Mouse (Mus musculus) intestine, postnatal 0 days (tissue): ENCODE data around the gene Pcbp2. TPM values are rescaled to one million over a fixed set of nuclear protein-coding genes. Genes with fewer than 3 reads are reported as not detected.
A peak's percentile ranks its signal among the peaks of the same experiment; 100 is the strongest.

Experiments
- ATAC-seq: fragments of 200-750 bp; cut with Nextera tagmentation; 2 replicates; pipeline ENCODE4 v1.8.0; 2017; ENCODE audit warnings: mild to moderate bottlenecking, moderate TSS enrichment, moderate library complexity
- H3K27ac ChIP-seq: fragments of 300-500 bp; sonication (generic); 2 replicates; pipeline ENCODE4 v1.5.1; 2014; ENCODE audit warnings: mild to moderate bottlenecking, low read depth, low read length, moderate library complexity
- H3K27me3 ChIP-seq: fragments of 300-500 bp; sonication (generic); replicated peaks from 2 replicates; pipeline ENCODE4 v1.6.1; 2014; ENCODE audit warnings: low read length, mixed read lengths; ENCODE audit not compliant: control insufficient read depth, insufficient read depth
- H3K36me3 ChIP-seq: fragments of 300-500 bp; sonication (generic); 2 replicates; pipeline ENCODE4 v1.6.1; 2014; ENCODE audit warnings: mild to moderate bottlenecking, moderate library complexity; ENCODE audit not compliant: control insufficient read depth, insufficient read depth
- H3K4me1 ChIP-seq: fragments of 300-500 bp; sonication (generic); replicated peaks from 2 replicates; pipeline ENCODE4 v1.6.1; 2014; ENCODE audit warnings: antibody characterized with exemption, low read length, mixed read lengths; ENCODE audit not compliant: control insufficient read depth, insufficient read depth
- H3K4me2 ChIP-seq: fragments of 300-500 bp; sonication (generic); replicated peaks from 2 replicates; pipeline ENCODE4 v1.6.1; 2014; ENCODE audit warnings: low read depth, mild to moderate bottlenecking, moderate library complexity
- H3K4me3 ChIP-seq: fragments of 300-500 bp; sonication (generic); 2 replicates; pipeline ENCODE4 v1.5.1; 2014; ENCODE audit warnings: low read depth, low read length
- H3K9ac ChIP-seq: fragments of 300-500 bp; sonication (generic); 2 replicates; pipeline ENCODE4 v1.6.1; 2014; ENCODE audit warnings: mild to moderate bottlenecking, low read depth, low read length
- H3K9me3 ChIP-seq: fragments of 300-500 bp; sonication (generic); 2 replicates; pipeline ENCODE4 v1.6.1; 2016; ENCODE audit warnings: mixed run types; ENCODE audit not compliant: control insufficient read depth
- CTCF ChIP-seq: sonication (generic); IDR thresholded peaks from 2 replicates; pipeline ENCODE4 v1.5.1; 2016; ENCODE audit warnings: low read depth, mild to moderate bottlenecking, control low read depth, antibody characterized with exemption, moderate library complexity
- WGBS: fragments of 180-500 bp; shearing (Covaris S2); extraction: QIAGEN DNeasy Blood & Tissue Kit; methylation state at CpG from one replicate; pipeline ENCODE4 v1.1.7; 2014; 5-methylcytosine and 5-hydroxymethylcytosine counted together
- polyA plus RNA-seq: library from polyadenylated mRNA; unstranded; fragments of >200 nt; fragmentation: Nextera tagmentation; extraction: Ambion mirVana; gene quantifications from 2 replicates; pipeline ENCODE4 v1.2.1, GENCODE M21; 2015

Pcbp2 gene
- polyA plus RNA-seq, 1 experiment from 2014 or later = 109 TPM

DNA sequence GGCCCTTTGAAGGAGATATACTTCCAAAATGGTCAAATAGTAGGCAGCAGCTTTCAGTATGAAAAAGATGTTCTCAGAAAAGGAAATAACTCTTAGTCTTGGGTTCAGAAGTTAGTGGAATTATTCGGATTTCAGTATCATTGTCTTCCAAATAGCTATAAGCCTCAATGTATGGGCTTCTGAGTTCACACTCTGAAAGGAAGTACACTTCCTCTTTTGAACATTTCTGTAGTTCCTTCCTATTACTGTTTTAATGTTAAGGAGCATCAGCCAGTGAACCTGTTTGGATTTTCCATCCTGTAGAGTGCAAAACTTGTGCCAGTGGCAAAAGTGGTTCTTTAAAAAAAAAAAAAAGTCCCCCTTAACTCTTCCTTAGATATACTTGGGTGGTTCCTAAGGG lies 38.3 kb upstream of the Pcbp2 start:
- no peaks in the 10 kb centered on the region for H3K9me3 ChIP-seq
- H3K4me3 ChIP-seq = no peak overlapping the region
- no peak for TF ChIP-seq CTCF
- WGBS = 84% methylated on average over 1 of the region's 1 CpGs
- H3K27me3 ChIP-seq = no peaks in the 10 kb centered on the region
- no peaks in the 10 kb centered on the region for H3K4me1 ChIP-seq
- H3K36me3 ChIP-seq = peaks cover 55% of the 10 kb centered on the region
- no peak for ATAC-seq
- H3K4me2 ChIP-seq = no peak overlapping the region
- H3K9ac ChIP-seq = no peak overlapping the region
- no peak overlapping the region for H3K27ac ChIP-seq

DNA sequence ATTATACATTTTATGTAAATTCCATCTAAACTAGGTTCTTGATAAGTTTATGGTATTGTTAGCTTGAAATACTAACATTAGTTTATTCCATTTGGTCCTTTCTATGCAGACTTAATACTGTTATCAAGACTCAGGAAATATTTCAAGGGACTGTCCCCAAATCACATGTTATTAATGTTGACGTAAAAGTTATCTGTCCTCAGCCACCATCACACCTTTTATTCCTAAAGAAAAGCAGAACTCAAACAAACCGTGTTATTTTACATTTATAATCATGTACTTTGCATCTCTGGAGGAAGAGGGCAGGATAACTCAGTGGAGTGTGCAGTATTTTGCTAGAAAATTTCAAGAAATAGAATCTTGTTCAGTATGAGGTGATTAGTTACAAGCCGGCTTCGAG lies 37.2 kb upstream of the Pcbp2 start:
- ATAC-seq = no peak
- Histone ChIP-seq H3K4me1 (no peaks in the 10 kb centered on the region), H3K27ac (no peak overlapping the region), H3K9me3 (no peaks in the 10 kb centered on the region), H3K36me3 (peaks cover 48% of the 10 kb centered on the region), H3K27me3 (no peaks in the 10 kb centered on the region), H3K9ac (no peak overlapping the region), H3K4me2 (no peak overlapping the region), H3K4me3 (no peak overlapping the region)
- 94% methylated on average over 4 of the region's 4 CpGs for WGBS
- no peak for TF ChIP-seq CTCF

DNA sequence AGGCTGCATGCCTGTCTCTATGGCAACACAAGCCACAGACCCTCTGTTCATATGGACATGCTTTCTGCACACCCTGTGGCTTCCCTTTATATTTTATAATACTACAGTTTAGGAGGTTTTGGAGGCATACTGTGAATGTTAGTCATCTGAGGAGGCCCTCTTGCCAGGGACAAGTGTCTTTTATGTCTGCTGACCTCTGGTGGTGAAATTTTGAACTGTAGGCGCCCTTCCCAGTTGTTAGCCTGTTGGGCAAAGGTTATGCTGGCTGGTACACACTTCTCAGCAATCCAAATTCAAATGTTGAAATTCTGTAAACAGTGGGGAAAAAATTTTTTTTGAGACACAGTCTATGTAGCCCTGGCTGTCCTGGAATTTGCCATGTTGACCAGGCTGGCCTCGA lies 27.8 kb upstream of the Pcbp2 start:
- Histone ChIP-seq H3K27me3 (no peaks in the 10 kb centered on the region), H3K4me2 (no peak overlapping the region), H3K9me3 (no peaks in the 10 kb centered on the region), H3K27ac (no peak overlapping the region; the same call in 1 of the 2 replicates), H3K4me3 (no peak overlapping the region), H3K36me3 (no peaks in the 10 kb centered on the region), H3K9ac (no peak overlapping the region), H3K4me1 (no peaks in the 10 kb centered on the region)
- no peak for ATAC-seq
- peak; percentile 85 for TF ChIP-seq CTCF
- 47% methylated on average over 2 of the region's 2 CpGs for WGBS

DNA sequence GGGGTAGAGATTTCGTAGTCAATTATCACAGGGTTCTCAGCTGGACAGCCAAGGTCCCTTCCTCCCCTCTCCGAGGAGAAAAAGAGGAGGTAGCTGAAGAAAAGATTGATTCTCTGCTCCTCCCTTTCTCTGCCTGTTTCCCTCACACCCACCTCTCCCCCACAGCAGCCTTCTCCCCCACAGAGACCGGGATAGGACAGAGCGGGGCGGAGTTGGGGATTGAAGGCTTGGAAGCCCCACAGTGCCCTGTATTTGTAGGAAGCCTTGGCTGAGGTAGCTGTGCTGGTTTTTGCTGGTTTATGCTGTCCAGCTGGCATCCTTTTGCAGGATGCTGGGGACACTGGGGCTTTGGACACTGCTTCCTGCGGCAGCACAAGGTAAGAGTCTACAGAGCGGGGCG lies 25.2 kb upstream of the Pcbp2 start, which contains the start of gene Amhr2:
Gene Amhr2 (plus strand): TSS at position 222 of the 400 bp plus-strand sequence.
- Histone ChIP-seq H3K27ac (no peak within 1 kb of the TSS), H3K4me3 (no peak within 1 kb of the TSS), H3K4me2 (no peak within 1 kb of the TSS), H3K9me3 (no peaks in the 10 kb centered on the region), H3K36me3 (no peaks in the 10 kb centered on the region), H3K4me1 (no peaks in the 10 kb centered on the region), H3K9ac (no peak within 1 kb of the TSS; the same call in 1 of the 2 replicates), H3K27me3 (no peaks in the 10 kb centered on the region)
- no peak for ATAC-seq
- no peak for TF ChIP-seq CTCF
- WGBS = 69% methylated on average over 8 of the region's 8 CpGs

DNA sequence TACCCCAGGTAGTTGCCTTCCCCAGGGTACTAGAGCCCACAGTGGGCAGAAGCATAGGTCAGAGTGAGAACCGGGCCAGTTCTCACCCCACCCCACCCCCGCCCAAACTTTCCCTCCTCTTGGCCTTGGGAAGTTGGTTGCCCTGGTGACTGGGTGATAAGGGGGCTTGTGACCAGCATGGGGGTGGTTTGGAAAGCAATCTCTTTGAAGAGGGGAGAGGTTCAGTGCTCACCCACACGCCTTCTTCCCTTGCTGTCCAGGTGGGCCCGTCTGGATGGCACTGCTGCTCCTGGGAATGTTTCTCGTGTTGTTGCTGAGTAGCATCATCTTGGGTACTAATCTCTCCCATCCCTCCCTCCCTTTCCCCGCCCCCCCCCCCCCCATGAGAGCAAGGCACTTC lies 23.9 kb upstream of the Pcbp2 start:
- no peak overlapping the region for H3K27ac ChIP-seq
- no peak for ATAC-seq
- H3K9me3 ChIP-seq = no peaks in the 10 kb centered on the region
- no peak overlapping the region for H3K9ac ChIP-seq
- H3K4me3 ChIP-seq = no peak overlapping the region
- TF ChIP-seq CTCF = no peak
- no peaks in the 10 kb centered on the region for H3K4me1 ChIP-seq
- H3K27me3 ChIP-seq = no peaks in the 10 kb centered on the region
- H3K36me3 ChIP-seq = no peaks in the 10 kb centered on the region
- whole genome bisulfite sequencing = 27% methylated on average over 5 of the region's 6 CpGs
- H3K4me2 ChIP-seq = no peak overlapping the region

DNA sequence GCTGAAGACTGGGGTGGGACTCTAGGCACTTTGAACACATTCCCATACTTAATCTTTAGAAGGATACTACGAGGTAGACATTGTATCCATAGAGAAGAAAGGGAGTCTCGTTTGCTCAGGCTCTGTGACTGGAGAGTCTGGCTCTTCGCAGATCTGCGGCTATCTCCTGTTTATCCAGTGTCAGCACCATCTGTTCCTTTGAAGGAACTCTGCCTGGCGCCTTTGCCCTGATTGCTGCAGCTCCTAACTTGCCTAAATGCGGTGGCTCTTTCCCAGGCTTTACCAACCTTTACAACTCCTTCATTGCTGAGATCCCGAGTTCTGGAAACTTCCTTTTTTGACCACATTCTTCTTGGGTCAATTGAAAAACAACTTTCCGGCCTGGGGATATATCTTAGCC lies 21.0 kb upstream of the Pcbp2 start:
- ATAC-seq = no peak
- Histone ChIP-seq H3K9me3 (no peaks in the 10 kb centered on the region), H3K4me3 (no peak overlapping the region), H3K4me1 (no peaks in the 10 kb centered on the region), H3K27me3 (no peaks in the 10 kb centered on the region), H3K36me3 (no peaks in the 10 kb centered on the region), H3K9ac (no peak overlapping the region), H3K27ac (no peak overlapping the region), H3K4me2 (no peak overlapping the region)
- no peak for TF ChIP-seq CTCF
- WGBS = 61% methylated on average over 8 of the region's 8 CpGs

DNA sequence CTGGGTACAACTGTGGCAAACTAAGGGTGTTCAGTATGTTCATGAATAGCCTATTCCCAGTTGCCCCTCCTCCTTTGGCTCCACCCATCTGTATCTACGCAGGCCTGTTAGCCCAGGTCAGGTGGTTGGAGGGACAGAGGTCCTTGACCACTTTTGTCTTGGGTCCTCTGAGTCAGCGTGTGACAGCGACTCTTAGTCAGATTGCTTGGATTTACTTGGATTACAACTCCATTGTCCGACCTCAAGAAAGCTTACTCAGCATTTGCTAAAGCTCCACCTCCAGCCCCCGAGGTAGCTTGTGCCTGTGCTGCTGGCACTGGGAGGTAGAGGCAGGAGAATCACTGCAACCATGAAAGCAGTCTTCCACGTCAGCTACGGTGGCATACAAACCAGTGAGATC lies 19.4 kb upstream of the Pcbp2 start:
- no peak overlapping the region for H3K9ac ChIP-seq
- WGBS = 20% methylated on average over 7 of the region's 7 CpGs
- no peak overlapping the region for H3K4me3 ChIP-seq
- H3K27ac ChIP-seq = peak overlapping the region; percentile 41
- peak; percentile 78 for ATAC-seq
- no peaks in the 10 kb centered on the region for H3K36me3 ChIP-seq
- H3K27me3 ChIP-seq = no peaks in the 10 kb centered on the region
- no peaks in the 10 kb centered on the region for H3K4me1 ChIP-seq
- peak overlapping the region; percentile 50 for H3K4me2 ChIP-seq
- no peaks in the 10 kb centered on the region for H3K9me3 ChIP-seq
- TF ChIP-seq CTCF = 0 out of 2 replicates have a peak, but pooled peaks have one; percentile 1
